Mouse (Mus musculus): ENCODE results near the gene Tnni3k.

DNA sequence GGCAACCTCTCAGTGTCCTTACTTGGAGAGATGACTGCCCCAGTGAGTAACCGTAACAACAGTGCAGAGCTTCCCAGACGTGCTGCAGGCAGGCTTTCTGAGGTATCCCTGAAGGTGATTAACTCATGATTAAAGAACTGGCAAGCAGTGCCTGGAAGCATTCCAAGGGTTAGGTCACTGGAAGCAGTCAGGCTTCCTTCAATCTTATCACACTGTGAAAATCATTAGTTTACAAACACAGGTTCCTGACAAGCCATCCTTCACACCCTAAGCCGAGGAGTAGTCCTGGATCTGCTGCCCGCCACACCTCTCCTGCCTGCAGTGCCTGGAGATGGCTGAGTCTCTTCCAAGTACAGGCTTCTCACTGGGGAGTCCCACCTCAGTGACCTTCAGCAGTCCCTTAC, 174.7 kb downstream of the Tnni3k start:
- TF ChIP-seq CTCF (IDR thresholded peaks at IDR 0.05; ENCODE audit: borderline replicate concordance, extremely low read depth, insufficient read depth, insufficient read length) (no peak), POLR2A (IDR thresholded peaks at IDR 0.05; ENCODE audit: borderline replicate concordance, extremely low read depth, insufficient read depth, insufficient read length, poor library complexity, severe bottlenecking) (no peak)

Data from brain, embryonic 14.5 days (tissue).